Mouse (Mus musculus): ENCODE measurements around the gene Cdh11. TPM values are rescaled to one million over a fixed set of nuclear protein-coding genes. Genes with fewer than 3 reads are reported as not detected.

Gene Cdh11
- total and polyA plus RNA-seq, 3 experiments, result 0.13 to 0.17 TPM; not detected in 1

DNA sequence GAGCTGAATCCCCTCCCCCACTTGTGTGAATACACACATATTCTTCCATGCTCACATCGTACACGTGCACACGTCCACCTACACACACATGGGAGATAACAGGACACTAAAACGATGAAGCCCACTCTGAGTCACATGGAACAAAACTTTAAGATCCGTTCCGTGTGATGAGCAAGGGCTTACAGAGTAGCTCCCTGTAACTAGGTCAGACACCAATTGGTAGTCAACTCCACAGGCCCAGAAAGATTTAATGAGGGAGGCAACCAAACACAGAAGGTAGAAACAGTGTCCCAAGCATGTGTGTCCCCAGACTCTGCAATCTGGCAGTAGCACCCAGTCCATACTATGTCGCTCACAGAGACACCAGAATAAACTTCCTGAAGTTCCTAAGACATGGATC is 47.0 kb downstream of the Cdh11 start:
- no peak for TF ChIP-seq ZMIZ1 (IDR thresholded peaks at IDR 0.05; ENCODE audit: low read depth, low read length)
- no peak for TF ChIP-seq EP300 (IDR thresholded peaks at IDR 0.05; ENCODE audit: low read length)
- TF ChIP-seq ZC3H11A (IDR thresholded peaks at IDR 0.05; ENCODE audit: low read depth, low read length), result no peak
- no peak for TF ChIP-seq PAX5 (IDR thresholded peaks at IDR 0.05; ENCODE audit: low read length)
- TF ChIP-seq MYC (IDR thresholded peaks at IDR 0.05; ENCODE audit: low read depth, low read length), result no peak
- no peak for TF ChIP-seq CHD1 (IDR thresholded peaks at IDR 0.05; ENCODE audit: low read depth, low read length)
- no peak for TF ChIP-seq NELFE (IDR thresholded peaks at IDR 0.05; ENCODE audit: low read depth, low read length)
- TF ChIP-seq CTCF (conservative IDR thresholded peaks at IDR 0.05 in 1 of 2, IDR thresholded peaks at IDR 0.05 in 1 of 2; ENCODE audit: low read depth in 2 of 2, low read length in 2 of 2), result no peak
- TF ChIP-seq GABPA (IDR thresholded peaks at IDR 0.05; ENCODE audit: insufficient replicate concordance, low read depth, low read length), result no peak
- no peak for TF ChIP-seq RCOR1 (conservative IDR thresholded peaks at IDR 0.05; ENCODE audit: low read depth, low read length)
- no peak for TF ChIP-seq RAD21 (IDR thresholded peaks at IDR 0.05; ENCODE audit: low read depth, low read length)
- no peak for TF ChIP-seq UBTF (IDR thresholded peaks at IDR 0.05; ENCODE audit: low read depth, low read length)
- TF ChIP-seq USF2 (conservative IDR thresholded peaks at IDR 0.05; ENCODE audit: low read depth, low read length), result no peak
- no peak for TF ChIP-seq IRF4 (IDR thresholded peaks at IDR 0.05; ENCODE audit: low read depth, low read length)
- no peak overlapping the region for H3K4me2 ChIP-seq (ENCODE audit: insufficient read depth, low read depth, poor library complexity, severe bottlenecking)
- H3K36me3 ChIP-seq (replicated peaks in 1 of 2; ENCODE audit: control insufficient read depth in 1 of 2, insufficient read depth in 1 of 2, low read length in 1 of 2), result no peaks in the 10 kb centered on the region
- dilution Hi-C loops (cut with MboI; ENCODE audit: extremely low pct_ligation_motif_present, extremely low pct_unique_long_range_greater_than_20kb, low sequenced_read_pairs) (no loop called here), in situ Hi-C loops (cut with MboI; ENCODE audit: low pct_ligation_motif_present, low pct_unique_long_range_greater_than_20kb, low sequenced_read_pairs) (no loop called here)
- H3K9ac ChIP-seq (ENCODE audit: insufficient read depth, low read depth), result no peak overlapping the region
- H3K9me3 ChIP-seq (replicated peaks; ENCODE audit: low read length), result peaks cover 67% of the 10 kb centered on the region
- H3K27ac ChIP-seq (ENCODE audit: insufficient read depth, low read depth), result no peak overlapping the region
- DNase-seq (ENCODE audit: extremely low read depth), result no peak
- no peak overlapping the region for H3K4me3 ChIP-seq (replicated peaks in 1 of 3; ENCODE audit: low read depth in 2 of 3, low read length in 2 of 3, poor library complexity in 1 of 3)
- H3K4me1 ChIP-seq (ENCODE audit: control insufficient read depth in 1 of 2, insufficient read depth in 2 of 2), result no peaks in the 10 kb centered on the region
- H3K79me2 ChIP-seq (replicated peaks; ENCODE audit: control insufficient read depth, extremely low read depth, insufficient read depth, poor library complexity, severe bottlenecking), result no peaks in the 10 kb centered on the region
- no peaks in the 10 kb centered on the region for H3K27me3 ChIP-seq (replicated peaks)

DNA sequence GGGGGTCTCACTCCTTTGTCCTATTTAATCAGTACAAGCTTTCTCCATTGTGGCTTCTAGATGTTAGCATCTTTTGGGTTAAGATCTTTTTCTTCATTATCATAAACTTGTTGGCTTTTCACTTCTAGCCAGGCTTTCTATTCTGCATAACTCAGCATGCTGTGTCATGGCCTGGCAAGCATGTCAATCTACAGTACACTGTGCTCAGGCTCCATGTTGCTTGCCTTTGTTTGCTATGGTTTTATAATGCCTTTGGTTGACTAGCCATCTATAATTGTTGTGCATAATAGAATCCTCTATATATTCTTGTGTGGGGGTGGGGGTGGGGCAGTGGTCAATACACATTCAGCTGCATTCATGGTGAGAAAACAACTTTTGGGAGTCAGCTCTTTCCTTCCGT is 51.0 kb downstream of the Cdh11 start:
- no peak overlapping the region for H3K9ac ChIP-seq (ENCODE audit: insufficient read depth, low read depth)
- peaks cover 66% of the 10 kb centered on the region for H3K9me3 ChIP-seq (replicated peaks; ENCODE audit: low read length)
- no peak for TF ChIP-seq TBP (conservative IDR thresholded peaks at IDR 0.05; ENCODE audit: low read depth, low read length)
- TF ChIP-seq NELFE (IDR thresholded peaks at IDR 0.05; ENCODE audit: low read depth, low read length), result no peak
- no peak for TF ChIP-seq ZNF384 (IDR thresholded peaks at IDR 0.05; ENCODE audit: low read depth, low read length)
- TF ChIP-seq POLR2A (IDR thresholded peaks at IDR 0.05; ENCODE audit: low read depth, low read length), result no peak
- TF ChIP-seq EP300 (IDR thresholded peaks at IDR 0.05; ENCODE audit: low read length), result no peak
- TF ChIP-seq SIN3A (IDR thresholded peaks at IDR 0.05; ENCODE audit: low read length), result no peak
- no peak for TF ChIP-seq NRF1 (IDR thresholded peaks at IDR 0.05; ENCODE audit: low read depth, low read length)
- no peak for TF ChIP-seq SMC3 (IDR thresholded peaks at IDR 0.05; ENCODE audit: low read depth, low read length)
- no peak for TF ChIP-seq HCFC1 (IDR thresholded peaks at IDR 0.05; ENCODE audit: low read depth, low read length)
- TF ChIP-seq POLR2AphosphoS2 (IDR thresholded peaks at IDR 0.05; ENCODE audit: low read depth, low read length), result no peak
- TF ChIP-seq PAX5 (IDR thresholded peaks at IDR 0.05; ENCODE audit: low read length), result no peak
- TF ChIP-seq E2F4 (IDR thresholded peaks at IDR 0.05; ENCODE audit: insufficient replicate concordance, low read depth, low read length), result no peak
- no peak for TF ChIP-seq MAFK (IDR thresholded peaks at IDR 0.05; ENCODE audit: insufficient replicate concordance, low read length)
- TF ChIP-seq ETS1 (conservative IDR thresholded peaks at IDR 0.05; ENCODE audit: low read depth, low read length), result no peak
- no peak for TF ChIP-seq IRF4 (IDR thresholded peaks at IDR 0.05; ENCODE audit: low read depth, low read length)
- no peak for TF ChIP-seq CHD2 (IDR thresholded peaks at IDR 0.05; ENCODE audit: low read length)
- no peak overlapping the region for H3K27ac ChIP-seq (ENCODE audit: insufficient read depth, low read depth)
- H3K4me3 ChIP-seq (replicated peaks in 1 of 3; ENCODE audit: low read depth in 2 of 3, low read length in 2 of 3, poor library complexity in 1 of 3), result no peak overlapping the region
- H3K4me1 ChIP-seq (ENCODE audit: control insufficient read depth in 1 of 2, insufficient read depth in 2 of 2), result no peaks in the 10 kb centered on the region
- H3K27me3 ChIP-seq (replicated peaks), result no peaks in the 10 kb centered on the region
- no peaks in the 10 kb centered on the region for H3K36me3 ChIP-seq (replicated peaks in 1 of 2; ENCODE audit: control insufficient read depth in 1 of 2, insufficient read depth in 1 of 2, low read length in 1 of 2)
- H3K79me2 ChIP-seq (replicated peaks; ENCODE audit: control insufficient read depth, extremely low read depth, insufficient read depth, poor library complexity, severe bottlenecking), result no peaks in the 10 kb centered on the region
- H3K4me2 ChIP-seq (ENCODE audit: insufficient read depth, low read depth, poor library complexity, severe bottlenecking), result no peak overlapping the region
- dilution Hi-C loops (cut with MboI; ENCODE audit: extremely low pct_ligation_motif_present, extremely low pct_unique_long_range_greater_than_20kb, low sequenced_read_pairs) (no loop called here), in situ Hi-C loops (cut with MboI; ENCODE audit: low pct_ligation_motif_present, low pct_unique_long_range_greater_than_20kb, low sequenced_read_pairs) (no loop called here)
- no peak for DNase-seq (ENCODE audit: extremely low read depth)

All from CH12.LX (cell line).